Mouse (Mus musculus) left cerebral cortex, adult 11 months (tissue): ENCODE data around the gene Sult6b1.

Experiments
- DNase-seq: peaks from one replicate; pipeline ENCODE4 v3.0.0; 2022; ENCODE audit warnings: low spot score

Sult6b1 gene

GRCm38 (mm10) chr17:78883291-78883690 lies 23.5 kb downstream of the Sult6b1 start:
- no peak for DNase-seq

- DNase-seq: peak; percentile 9
Measured at GRCm38 (mm10) chr17:78882401-78883112, 24.2 kb downstream of the Sult6b1 start, which contains the start of gene Eif2ak2. Eif2ak2 (minus strand) TSS chr17:78882573.

- no peak for DNase-seq
Measured at GRCm38 (mm10) chr17:78881878-78882304, 24.9 kb downstream of the Sult6b1 start.

GRCm38 (mm10) chr17:78873886-78874285 lies 32.9 kb downstream of the Sult6b1 start:
- no peak for DNase-seq

- no peak for DNase-seq
Measured at GRCm38 (mm10) chr17:78856243-78856642, 50.5 kb downstream of the Sult6b1 start.

- no peak for DNase-seq
Measured at GRCm38 (mm10) chr17:78842271-78842928, 64.4 kb downstream of the Sult6b1 start.

GRCm38 (mm10) chr17:78836056-78836455 lies 70.7 kb downstream of the Sult6b1 start:
- no peak for DNase-seq

- peak; percentile 95 for DNase-seq
Measured at GRCm38 (mm10) chr17:78834856-78835835, 71.6 kb downstream of the Sult6b1 start, which contains the start of the genes Heatr5b and Gpatch11. Heatr5b (minus strand) TSS chr17:78835364. Gpatch11 (plus strand) TSS chr17:78835567.
